Mouse (Mus musculus) liver, embryonic 13.5 days (tissue): ENCODE measurements at regions not wholly inside any gene's neighbourhood (a gene's known extent, or its start where the extent isn't known, plus 50 kb on each side); places are given as distances from the start of the nearest gene placed in this dataset.

Experiments used
- ATAC-seq: fragments of 200-750 bp; cut with Nextera tagmentation; 2 replicates; pipeline ENCODE4 v1.8.0; 2017; ENCODE audit warnings: low read depth, mild to moderate bottlenecking, moderate number of reproducible peaks, moderate library complexity
- DNase-seq: peaks from one replicate; pipeline ENCODE4 v3.0.0; 2022
- H3K27ac ChIP-seq: fragments of 300-500 bp; sonication (generic); 2 replicates; pipeline ENCODE4 v1.5.1; 2015; ENCODE audit warnings: moderate library complexity, mild to moderate bottlenecking, inconsistent platforms
- H3K27me3 ChIP-seq: fragments of 300-500 bp; sonication (generic); 2 replicates; pipeline ENCODE4 v1.6.1; 2015; ENCODE audit warnings: mild to moderate bottlenecking, inconsistent platforms
- H3K36me3 ChIP-seq: fragments of 300-500 bp; sonication (generic); 2 replicates; pipeline ENCODE4 v1.6.1; 2015; ENCODE audit warnings: mild to moderate bottlenecking, inconsistent platforms
- H3K4me1 ChIP-seq: fragments of 300-500 bp; sonication (generic); replicated peaks from 2 replicates; pipeline ENCODE4 v1.6.1; 2015; ENCODE audit warnings: inconsistent platforms
- H3K4me2 ChIP-seq: fragments of 300-500 bp; sonication (generic); 2 replicates; pipeline ENCODE4 v1.6.1; 2015; ENCODE audit warnings: inconsistent platforms, mild to moderate bottlenecking, moderate library complexity
- H3K4me3 ChIP-seq: fragments of 300-500 bp; sonication (generic); replicated peaks from 2 replicates; pipeline ENCODE4 v1.5.1; 2015; ENCODE audit warnings: mild to moderate bottlenecking, inconsistent platforms
- H3K9ac ChIP-seq: fragments of 300-500 bp; sonication (generic); 2 replicates; pipeline ENCODE4 v1.6.1; 2015; ENCODE audit warnings: mild to moderate bottlenecking, inconsistent platforms
- H3K9me3 ChIP-seq: fragments of 300-500 bp; sonication (generic); replicated peaks from 2 replicates; pipeline ENCODE4 v1.6.1; 2016; ENCODE audit warnings: inconsistent platforms
- WGBS: fragments of 180-500 bp; shearing (Covaris S2); methylation state at CpG from one replicate; pipeline ENCODE4 v1.1.7; 2015; ENCODE audit not compliant: insufficient replicate concordance; 5-methylcytosine and 5-hydroxymethylcytosine counted together

- no peaks in the 10 kb centered on the region for H3K27me3 ChIP-seq
- H3K9ac ChIP-seq: no peak overlapping the region
- WGBS: 71% methylated on average over 7 of the region's 7 CpGs
- H3K4me3 ChIP-seq: no peak overlapping the region
- H3K4me1 ChIP-seq: no peaks in the 10 kb centered on the region
- H3K36me3 ChIP-seq: no peaks in the 10 kb centered on the region
- ATAC-seq (no peak), DNase-seq (no peak)
- peaks cover 16% of the 10 kb centered on the region for H3K9me3 ChIP-seq
- H3K4me2 ChIP-seq: no peak overlapping the region
- no peak overlapping the region for H3K27ac ChIP-seq
These were observed 278.5 kb upstream of the Sash1 start for GRCm38 (mm10) chr10:9164333-9164732.

GRCm38 (mm10) chr10:9161597-9161996 lies 275.7 kb upstream of the Sash1 start:
- no peak overlapping the region for H3K9ac ChIP-seq
- no peaks in the 10 kb centered on the region for H3K36me3 ChIP-seq
- no peak overlapping the region for H3K4me3 ChIP-seq
- H3K27ac ChIP-seq: no peak overlapping the region
- H3K27me3 ChIP-seq: no peaks in the 10 kb centered on the region
- DNase-seq: no peak
- ATAC-seq: no peak
- no peaks in the 10 kb centered on the region for H3K4me1 ChIP-seq
- WGBS: 68% methylated on average over 7 of the region's 7 CpGs
- H3K4me2 ChIP-seq: no peak overlapping the region
- H3K9me3 ChIP-seq: peaks cover 9% of the 10 kb centered on the region; the same call in 1 of the 2 replicates

GRCm38 (mm10) chr10:9157299-9158215 lies 271.7 kb upstream of the Sash1 start:
- no peak for ATAC-seq

GRCm38 (mm10) chr10:9136099-9136498 lies 250.2 kb upstream of the Sash1 start:
- DNase-seq (no peak), ATAC-seq (no peak)
- no peaks in the 10 kb centered on the region for H3K9me3 ChIP-seq
- H3K4me2 ChIP-seq: no peak overlapping the region
- H3K36me3 ChIP-seq: no peaks in the 10 kb centered on the region
- H3K4me1 ChIP-seq: no peaks in the 10 kb centered on the region
- 33% methylated on average over 2 of the region's 2 CpGs for WGBS
- H3K27me3 ChIP-seq: no peaks in the 10 kb centered on the region
- no peak overlapping the region for H3K9ac ChIP-seq
- no peak overlapping the region for H3K4me3 ChIP-seq
- H3K27ac ChIP-seq: no peak overlapping the region

More at GRCm38 (mm10) chr10:9157299-9158215, 271.7 kb upstream of the Sash1 start:
- no peak overlapping the region for H3K9ac ChIP-seq
- no peak for DNase-seq
- H3K27ac ChIP-seq: no peak overlapping the region
- no peaks in the 10 kb centered on the region for H3K27me3 ChIP-seq
- no peak overlapping the region for H3K4me2 ChIP-seq
- WGBS: 50% methylated on average over 10 of the region's 10 CpGs
- no peak overlapping the region for H3K4me3 ChIP-seq
- H3K9me3 ChIP-seq: no peaks in the 10 kb centered on the region
- H3K4me1 ChIP-seq: no peaks in the 10 kb centered on the region
- H3K36me3 ChIP-seq: no peaks in the 10 kb centered on the region

- Histone ChIP-seq H3K36me3 (no peaks in the 10 kb centered on the region), H3K4me1 (no peaks in the 10 kb centered on the region), H3K4me2 (no peak overlapping the region), H3K4me3 (no peak overlapping the region), H3K9ac (no peak overlapping the region), H3K27ac (no peak overlapping the region), H3K9me3 (no peaks in the 10 kb centered on the region), H3K27me3 (no peaks in the 10 kb centered on the region)
- ATAC-seq (no peak), DNase-seq (no peak)
- WGBS: 56% methylated on average over 9 of the region's 9 CpGs
These were observed 248.6 kb upstream of the Sash1 start for GRCm38 (mm10) chr10:9134293-9135021.

GRCm38 (mm10) chr10:9130061-9130460 lies 244.2 kb upstream of the Sash1 start:
- no peak overlapping the region for H3K4me3 ChIP-seq
- DNase-seq (no peak), ATAC-seq (no peak)
- H3K27me3 ChIP-seq: no peaks in the 10 kb centered on the region
- no peak overlapping the region for H3K4me2 ChIP-seq
- 49% methylated on average over 2 of the region's 2 CpGs for whole genome bisulfite sequencing
- H3K9me3 ChIP-seq: no peaks in the 10 kb centered on the region
- no peak overlapping the region for H3K9ac ChIP-seq
- no peaks in the 10 kb centered on the region for H3K4me1 ChIP-seq
- H3K27ac ChIP-seq: no peak overlapping the region
- H3K36me3 ChIP-seq: no peaks in the 10 kb centered on the region

GRCm38 (mm10) chr10:9119249-9119648 lies 233.4 kb upstream of the Sash1 start:
- Histone ChIP-seq H3K9ac (no peak overlapping the region), H3K27me3 (no peaks in the 10 kb centered on the region), H3K4me1 (no peaks in the 10 kb centered on the region), H3K9me3 (no peaks in the 10 kb centered on the region), H3K27ac (no peak overlapping the region), H3K4me2 (no peak overlapping the region), H3K4me3 (no peak overlapping the region), H3K36me3 (no peaks in the 10 kb centered on the region)
- DNase-seq (no peak), ATAC-seq (no peak)
- 46% methylated on average over 4 of the region's 4 CpGs for WGBS

GRCm38 (mm10) chr10:9117648-9118551 lies 232.0 kb upstream of the Sash1 start:
- ATAC-seq: no peak
- DNase-seq: no peak
- no peak overlapping the region for H3K27ac ChIP-seq

GRCm38 (mm10) chr10:9117134-9117533 lies 231.3 kb upstream of the Sash1 start:
- no peaks in the 10 kb centered on the region for H3K36me3 ChIP-seq
- no peaks in the 10 kb centered on the region for H3K27me3 ChIP-seq
- H3K9me3 ChIP-seq: no peaks in the 10 kb centered on the region
- no peak overlapping the region for H3K4me2 ChIP-seq
- 71% methylated on average over 7 of the region's 7 CpGs for WGBS
- DNase-seq (no peak), ATAC-seq (no peak)
- H3K4me1 ChIP-seq: no peaks in the 10 kb centered on the region
- H3K27ac ChIP-seq: no peak overlapping the region
- no peak overlapping the region for H3K9ac ChIP-seq
- no peak overlapping the region for H3K4me3 ChIP-seq

More at GRCm38 (mm10) chr10:9117648-9118551, 232.0 kb upstream of the Sash1 start:
- no peak overlapping the region for H3K9ac ChIP-seq
- 29% methylated on average over 14 of the region's 14 CpGs for WGBS
- H3K4me1 ChIP-seq: no peaks in the 10 kb centered on the region
- 0 out of 2 replicates have a peak overlapping the region, but pooled peaks have one; percentile 1 for H3K4me3 ChIP-seq
- H3K27me3 ChIP-seq: no peaks in the 10 kb centered on the region
- peak overlapping the region; percentile 10; the same call in 1 of the 2 replicates for H3K4me2 ChIP-seq
- no peaks in the 10 kb centered on the region for H3K9me3 ChIP-seq
- no peaks in the 10 kb centered on the region for H3K36me3 ChIP-seq

GRCm38 (mm10) chr10:9113706-9114105 lies 227.8 kb upstream of the Sash1 start:
- H3K4me2 ChIP-seq: no peak overlapping the region
- DNase-seq: no peak
- H3K27me3 ChIP-seq: no peaks in the 10 kb centered on the region
- no peaks in the 10 kb centered on the region for H3K9me3 ChIP-seq
- ATAC-seq: no peak
- H3K36me3 ChIP-seq: no peaks in the 10 kb centered on the region
- H3K4me3 ChIP-seq: no peak overlapping the region
- no peak overlapping the region for H3K9ac ChIP-seq
- no peak overlapping the region for H3K27ac ChIP-seq
- H3K4me1 ChIP-seq: no peaks in the 10 kb centered on the region
- 57% methylated on average over 5 of the region's 5 CpGs for WGBS

GRCm38 (mm10) chr10:9111051-9111450 lies 225.2 kb upstream of the Sash1 start:
- H3K27me3 ChIP-seq: no peaks in the 10 kb centered on the region
- H3K27ac ChIP-seq: no peak overlapping the region
- DNase-seq (no peak), ATAC-seq (no peak)
- H3K4me1 ChIP-seq: no peaks in the 10 kb centered on the region
- no peak overlapping the region for H3K4me3 ChIP-seq
- no peak overlapping the region for H3K9ac ChIP-seq
- no peaks in the 10 kb centered on the region for H3K9me3 ChIP-seq
- 55% methylated on average over 3 of the region's 3 CpGs for WGBS
- no peak overlapping the region for H3K4me2 ChIP-seq
- H3K36me3 ChIP-seq: no peaks in the 10 kb centered on the region
